Comparison of ENCODE assay signal across 11 mouse cellular contexts in the genomic region with DNA sequence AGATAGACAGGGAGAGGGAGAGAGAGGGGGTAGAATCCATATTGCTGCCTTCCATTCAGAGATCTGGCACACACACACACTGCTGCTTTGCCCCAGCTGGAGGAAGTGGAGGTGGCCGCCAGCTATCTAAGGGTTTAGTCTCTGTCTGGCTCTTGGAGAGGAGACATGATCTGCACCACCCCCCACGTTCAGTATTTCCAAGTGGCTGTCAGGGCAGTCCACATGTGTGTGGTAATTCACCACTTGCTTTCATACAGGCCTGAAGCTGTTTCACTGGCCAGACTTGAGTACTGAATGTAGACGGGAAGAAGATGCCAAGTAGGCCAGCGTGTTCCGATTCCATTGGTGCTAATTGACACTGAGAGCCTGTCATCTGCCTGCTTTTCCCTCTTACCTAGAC.
A peak's percentile ranks its signal among the peaks of the same experiment; 100 is the strongest.
DNase-seq lines count a peak whose midpoint lies in the region; ATAC-seq and TF ChIP-seq lines count a peak whose summit lies in the region.
"Had no signal": no experiment of that assay in that cellular context is flagged by ENCODE, and none has a peak within 500 bp of the region (broad histone marks: within the 10 kb centered on the region; RNA-seq: fewer than 3 reads in every experiment).

No protein-coding gene starts in this region.

- H3K36me3 ChIP-seq in heart, adult 2 months (ENCODE audit: control insufficient read depth, insufficient read depth, low read length), result no peaks in the 10 kb centered on the region
- H3K36me3 ChIP-seq in forebrain, embryonic 10.5 days (replicated peaks), result no peaks in the 10 kb centered on the region
- H3K36me3 ChIP-seq in hindbrain, embryonic 16.5 days (ENCODE audit: control insufficient read depth, insufficient read depth, low read length), result no peaks in the 10 kb centered on the region
- H3K36me3 ChIP-seq: embryonic facial prominence, embryonic 13.5 days had no signal

- H3K9ac ChIP-seq in heart, adult 2 months (ENCODE audit: low read depth, low read length), result no peak overlapping the region
- no peak overlapping the region for H3K9ac ChIP-seq in hindbrain, embryonic 16.5 days (ENCODE audit: low read depth, low read length)
- H3K9ac ChIP-seq: embryonic facial prominence, embryonic 13.5 days had no signal

- no peak for ATAC-seq in hindbrain, embryonic 16.5 days

- no peak for TF ChIP-seq POLR2A in heart, adult 2 months (IDR thresholded peaks at IDR 0.05; ENCODE audit: insufficient read depth, low read depth, low read length)

- intact Hi-C loops in heart, adult 2 months (cut with DNase I), result no loop called here

- H3K9me3 ChIP-seq in forebrain, embryonic 10.5 days, result no peaks in the 10 kb centered on the region
- no peaks in the 10 kb centered on the region for H3K9me3 ChIP-seq in hindbrain, embryonic 16.5 days (ENCODE audit: control insufficient read depth, low read length)
- H3K9me3 ChIP-seq: embryonic facial prominence, embryonic 13.5 days had no signal

- TF ChIP-seq EP300 in heart, adult 2 months (IDR thresholded peaks at IDR 0.05; ENCODE audit: insufficient read depth, low read depth, low read length), result no peak

- no peaks in the 10 kb centered on the region for H3K27me3 ChIP-seq in heart, adult 2 months (ENCODE audit: control insufficient read depth, insufficient read depth, low read length)
- H3K27me3 ChIP-seq in forebrain, embryonic 10.5 days (ENCODE audit: poor library complexity, severe bottlenecking), result no peaks in the 10 kb centered on the region
- H3K27me3 ChIP-seq in hindbrain, embryonic 16.5 days (replicated peaks; ENCODE audit: control insufficient read depth, insufficient read depth, low read length), result no peaks in the 10 kb centered on the region
- H3K27me3 ChIP-seq: embryonic facial prominence, embryonic 13.5 days had no signal

- peaks cover 3% of the 10 kb centered on the region for H3K4me1 ChIP-seq in heart, adult 2 months (ENCODE audit: control insufficient read depth, insufficient read depth, low read length)
- peaks cover 9% of the 10 kb centered on the region for H3K4me1 ChIP-seq in forebrain, embryonic 10.5 days
- no peaks in the 10 kb centered on the region for H3K4me1 ChIP-seq in hindbrain, embryonic 16.5 days (ENCODE audit: control insufficient read depth, insufficient read depth, low read depth, low read length)

- H3K4me3 ChIP-seq in heart, adult 2 months, result no peak overlapping the region
- H3K4me3 ChIP-seq in forebrain, embryonic 10.5 days, result no peak overlapping the region
- H3K4me3 ChIP-seq in hindbrain, embryonic 16.5 days (ENCODE audit: low read length), result no peak overlapping the region
- H3K4me3 ChIP-seq: embryonic facial prominence, embryonic 13.5 days; myocyte had no signal

- no peak for TF ChIP-seq CTCF in heart, adult 2 months (IDR thresholded peaks at IDR 0.05)

- no peak overlapping the region for H3K27ac ChIP-seq in heart, adult 2 months
- no peak overlapping the region for H3K27ac ChIP-seq in forebrain, embryonic 10.5 days
- H3K27ac ChIP-seq in hindbrain, embryonic 16.5 days (ENCODE audit: low read depth, low read length), result no peak overlapping the region
- H3K27ac ChIP-seq: embryonic facial prominence, embryonic 13.5 days had no signal

- WGBS in heart, adult 2 months, result 40% methylated on average over 5 of the region's 5 CpGs
- 92% methylated on average over 5 of the region's 5 CpGs for WGBS in forebrain, embryonic 10.5 days
- WGBS in hindbrain, embryonic 16.5 days, result 85% methylated on average over 5 of the region's 5 CpGs

- DNase-seq in adrenal gland, postnatal 10 days, result peak; percentile 9
- no peak for DNase-seq in adrenal gland, postnatal 4 days (ENCODE audit: low spot score in 2 of 2)
- peak; percentile 4 for DNase-seq in 416B (ENCODE audit: low read depth)
- DNase-seq in heart, adult 2 months, result peak; percentile 27 to 28
- peak; percentile 51 for DNase-seq in lung, postnatal 14 days
- DNase-seq in testis, postnatal 14 days (ENCODE audit: low spot score), result no peak
- no peak for DNase-seq in forebrain, embryonic 10.5 days (ENCODE audit: extremely low spot score, low spot score)
- DNase-seq: kidney, adult 11 months had no signal

- no peaks in the 10 kb centered on the region for H3K79me2 ChIP-seq in heart, adult 2 months (replicated peaks; ENCODE audit: control insufficient read depth, insufficient read depth, low read length)

- H3K4me2 ChIP-seq in hindbrain, embryonic 16.5 days (ENCODE audit: low read length), result no peak overlapping the region
- H3K4me2 ChIP-seq: embryonic facial prominence, embryonic 13.5 days had no signal

Comparison
In these comparisons a context has a peak if more than half of its experiments do, and no peak if none do; other contexts are left out.
1. DNase-seq: peak in adrenal gland, postnatal 10 days (single experiment), 416B (single experiment), heart, adult 2 months (2 of 2) and lung, postnatal 14 days (single experiment); none in adrenal gland, postnatal 4 days (0 of 2), testis, postnatal 14 days (single experiment) and forebrain, embryonic 10.5 days (single experiment).